Mouse (Mus musculus): ENCODE results near the gene B3gat1. TPM values are rescaled to one million over a fixed set of nuclear protein-coding genes. Genes with fewer than 3 reads are reported as not detected.

The B3gat1 gene
- polyA plus RNA-seq, 1 experiment from 2014 or later = 63.4 TPM

DNA sequence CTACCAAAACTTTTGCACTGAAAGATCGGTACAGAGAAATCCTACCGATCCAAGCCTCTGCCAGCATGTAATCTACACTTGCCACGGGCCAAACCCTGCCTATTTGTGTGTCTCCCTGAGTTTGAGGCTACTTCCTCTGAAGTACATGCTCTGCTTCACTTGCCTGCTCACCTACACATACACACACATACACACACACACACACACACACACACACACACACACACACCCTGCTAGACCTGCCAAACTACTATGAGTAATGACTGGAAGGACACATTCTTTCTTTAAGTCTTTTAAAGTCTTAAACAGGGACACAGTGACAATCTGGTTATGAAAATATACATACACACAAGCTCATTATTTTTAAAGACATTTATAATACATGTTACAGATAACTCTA is 64.7 kb downstream of the B3gat1 start:
- WGBS = 94% methylated on average over 3 of the region's 3 CpGs
- Histone ChIP-seq H3K4me1 (ENCODE audit: control insufficient read depth, insufficient read depth, low read length) (no peaks in the 10 kb centered on the region), H3K9ac (replicated peaks; ENCODE audit: low read depth, low read length) (no peak overlapping the region), H3K36me3 (ENCODE audit: control insufficient read depth, insufficient read depth, low read length) (no peaks in the 10 kb centered on the region), H3K27ac (ENCODE audit: low read depth, low read length) (no peak overlapping the region), H3K9me3 (ENCODE audit: control insufficient read depth, low read length) (no peaks in the 10 kb centered on the region), H3K27me3 (ENCODE audit: control insufficient read depth, insufficient read depth, low read length) (no peaks in the 10 kb centered on the region), H3K4me3 (ENCODE audit: low read depth, low read length) (no peak overlapping the region), H3K4me2 (ENCODE audit: low read depth, low read length) (no peak overlapping the region)
- no peak for ATAC-seq (ENCODE audit: low read depth)

DNA sequence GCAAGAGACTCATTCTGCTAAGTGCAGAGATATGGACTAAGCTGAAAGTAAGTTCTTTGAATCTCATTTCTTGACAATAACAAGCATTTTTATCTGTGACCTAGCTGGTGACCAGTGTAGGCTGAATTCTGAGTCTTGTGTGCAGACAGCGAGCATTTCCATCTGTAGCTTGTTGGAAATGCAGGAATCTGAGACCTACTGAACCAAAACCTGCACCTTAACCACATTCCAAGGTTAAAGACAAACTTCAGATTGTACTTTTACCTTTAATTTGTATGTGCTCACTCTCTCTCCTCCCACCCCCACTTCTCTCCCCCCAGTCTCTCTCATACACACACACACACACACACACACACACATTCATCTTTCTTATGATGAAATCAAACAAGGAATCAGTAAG is 65.2 kb downstream of the B3gat1 start:
- H3K36me3 ChIP-seq (ENCODE audit: control insufficient read depth, insufficient read depth, low read length) = no peaks in the 10 kb centered on the region
- H3K9ac ChIP-seq (replicated peaks; ENCODE audit: low read depth, low read length) = no peak overlapping the region
- H3K9me3 ChIP-seq (ENCODE audit: control insufficient read depth, low read length) = no peaks in the 10 kb centered on the region
- no peak overlapping the region for H3K4me3 ChIP-seq (ENCODE audit: low read depth, low read length)
- no peaks in the 10 kb centered on the region for H3K4me1 ChIP-seq (ENCODE audit: control insufficient read depth, insufficient read depth, low read length)
- H3K27me3 ChIP-seq (ENCODE audit: control insufficient read depth, insufficient read depth, low read length) = no peaks in the 10 kb centered on the region
- no peak overlapping the region for H3K27ac ChIP-seq (ENCODE audit: low read depth, low read length)
- no peak overlapping the region for H3K4me2 ChIP-seq (ENCODE audit: low read depth, low read length)
- 87% methylated on average over 1 of the region's 1 CpGs for WGBS
- no peak for ATAC-seq (ENCODE audit: low read depth)

DNA sequence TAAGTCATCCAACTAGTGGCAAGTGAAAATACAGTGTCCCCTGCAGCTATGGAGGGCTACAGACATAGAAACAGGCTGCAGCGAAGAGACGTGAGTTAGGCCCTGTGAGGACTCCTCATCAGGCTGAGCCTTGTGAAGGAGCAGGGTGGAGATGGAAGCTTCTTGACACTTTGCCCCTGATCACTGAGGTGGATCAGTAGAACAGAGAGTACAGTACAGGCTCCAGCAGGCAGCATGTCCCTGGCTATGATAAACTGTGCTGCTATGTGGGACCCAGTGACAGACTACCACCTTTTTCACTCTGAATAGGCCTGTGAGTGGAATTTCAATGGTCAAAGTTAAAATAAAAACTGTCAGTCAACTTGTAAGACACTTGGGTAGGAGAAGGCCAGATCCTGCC is 66.8 kb downstream of the B3gat1 start:
- no peak overlapping the region for H3K9ac ChIP-seq (replicated peaks; ENCODE audit: low read depth, low read length)
- H3K27ac ChIP-seq (ENCODE audit: low read depth, low read length) = no peak overlapping the region
- no peaks in the 10 kb centered on the region for H3K9me3 ChIP-seq (ENCODE audit: control insufficient read depth, low read length)
- no peak for ATAC-seq (ENCODE audit: low read depth)
- H3K4me3 ChIP-seq (ENCODE audit: low read depth, low read length) = no peak overlapping the region
- H3K27me3 ChIP-seq (ENCODE audit: control insufficient read depth, insufficient read depth, low read length) = no peaks in the 10 kb centered on the region
- H3K4me1 ChIP-seq (ENCODE audit: control insufficient read depth, insufficient read depth, low read length) = no peaks in the 10 kb centered on the region
- WGBS = 91% methylated on average over 2 of the region's 2 CpGs
- H3K36me3 ChIP-seq (ENCODE audit: control insufficient read depth, insufficient read depth, low read length) = no peaks in the 10 kb centered on the region
- no peak overlapping the region for H3K4me2 ChIP-seq (ENCODE audit: low read depth, low read length)

DNA sequence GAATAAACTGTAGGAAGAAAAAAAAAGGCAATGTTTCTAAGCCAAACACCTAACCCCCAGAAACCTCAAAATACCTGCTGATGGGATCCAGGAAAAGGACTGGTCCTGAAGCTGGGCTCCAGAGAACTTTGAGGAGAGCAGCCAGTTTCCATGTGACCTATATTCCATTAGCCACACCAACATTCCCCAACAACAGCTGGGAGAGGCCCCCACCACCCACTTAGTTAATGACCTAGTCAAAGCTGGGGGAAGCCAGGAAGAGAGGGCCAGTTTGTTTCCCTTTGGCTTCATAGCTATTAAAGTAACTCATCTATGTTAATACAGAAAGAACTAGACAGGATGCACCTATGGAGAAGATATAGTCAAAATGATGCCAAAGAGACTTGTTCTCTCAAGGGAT is 70.8 kb downstream of the B3gat1 start:
- no peak overlapping the region for H3K27ac ChIP-seq (ENCODE audit: low read depth, low read length)
- no peak for ATAC-seq (ENCODE audit: low read depth)
- H3K27me3 ChIP-seq (ENCODE audit: control insufficient read depth, insufficient read depth, low read length) = no peaks in the 10 kb centered on the region
- H3K4me1 ChIP-seq (ENCODE audit: control insufficient read depth, insufficient read depth, low read length) = no peaks in the 10 kb centered on the region
- H3K9me3 ChIP-seq (ENCODE audit: control insufficient read depth, low read length) = no peaks in the 10 kb centered on the region
- H3K4me3 ChIP-seq (ENCODE audit: low read depth, low read length) = no peak overlapping the region
- no peak overlapping the region for H3K9ac ChIP-seq (replicated peaks; ENCODE audit: low read depth, low read length)
- no peaks in the 10 kb centered on the region for H3K36me3 ChIP-seq (ENCODE audit: control insufficient read depth, insufficient read depth, low read length)
- H3K4me2 ChIP-seq (ENCODE audit: low read depth, low read length) = no peak overlapping the region

DNA sequence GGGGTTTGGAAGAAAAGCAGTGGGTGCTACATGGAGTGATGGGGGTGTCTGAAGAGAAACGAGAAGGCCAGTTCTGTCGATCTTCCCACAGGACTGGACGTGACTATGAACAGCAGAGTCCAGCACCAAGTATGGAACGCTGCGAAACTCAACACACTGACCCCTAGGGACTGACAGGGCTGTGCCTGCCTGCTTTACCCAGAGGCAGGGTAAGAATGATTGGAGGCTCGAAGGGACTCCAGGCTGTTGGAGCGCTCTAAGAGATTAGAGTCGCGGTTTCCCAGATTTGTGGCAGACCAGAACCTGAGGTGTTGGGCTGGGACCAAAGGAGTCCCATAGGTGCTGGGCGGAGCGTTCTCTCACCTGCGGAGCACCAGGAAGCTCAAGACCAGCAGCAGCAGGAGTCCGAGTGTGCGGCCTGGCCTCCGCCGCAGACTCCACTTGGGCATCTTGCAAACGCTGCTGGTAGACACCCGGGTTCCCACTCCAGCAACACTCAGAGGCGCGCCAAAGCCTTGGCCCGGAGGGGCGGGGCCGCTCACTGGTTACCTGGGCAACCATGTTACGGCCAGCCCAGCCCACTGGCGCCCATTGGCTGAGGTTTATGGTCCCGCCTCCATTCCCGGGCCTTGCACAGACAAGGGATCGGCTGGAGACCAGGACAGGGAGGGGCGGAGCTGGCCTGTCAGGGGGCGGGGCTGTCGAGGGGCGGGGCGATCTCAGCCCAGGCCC is 72.6 kb downstream of the B3gat1 start, which contains the start of gene Glb1l2:
Gene Glb1l2, minus strand, starts transcription at position 534 of the 732 bp plus-strand sequence.
- peak within 1 kb of the TSS; percentile 45 for H3K4me3 ChIP-seq (ENCODE audit: low read depth, low read length)
- H3K9me3 ChIP-seq (ENCODE audit: control insufficient read depth, low read length) = no peaks in the 10 kb centered on the region
- no peak within 1 kb of the TSS for H3K27ac ChIP-seq (ENCODE audit: low read depth, low read length)
- H3K9ac ChIP-seq (replicated peaks; ENCODE audit: low read depth, low read length) = peak within 1 kb of the TSS; percentile 37; the same call in 1 of the 2 replicates
- H3K27me3 ChIP-seq (ENCODE audit: control insufficient read depth, insufficient read depth, low read length) = no peaks in the 10 kb centered on the region
- H3K4me2 ChIP-seq (ENCODE audit: low read depth, low read length) = peak within 1 kb of the TSS; percentile 85
- H3K36me3 ChIP-seq (ENCODE audit: control insufficient read depth, insufficient read depth, low read length) = no peaks in the 10 kb centered on the region
- peak; percentile 100 for ATAC-seq (ENCODE audit: low read depth)
- under 1% methylated on average over 33 of the region's 33 CpGs for WGBS
- H3K4me1 ChIP-seq (ENCODE audit: control insufficient read depth, insufficient read depth, low read length) = no peaks in the 10 kb centered on the region

DNA sequence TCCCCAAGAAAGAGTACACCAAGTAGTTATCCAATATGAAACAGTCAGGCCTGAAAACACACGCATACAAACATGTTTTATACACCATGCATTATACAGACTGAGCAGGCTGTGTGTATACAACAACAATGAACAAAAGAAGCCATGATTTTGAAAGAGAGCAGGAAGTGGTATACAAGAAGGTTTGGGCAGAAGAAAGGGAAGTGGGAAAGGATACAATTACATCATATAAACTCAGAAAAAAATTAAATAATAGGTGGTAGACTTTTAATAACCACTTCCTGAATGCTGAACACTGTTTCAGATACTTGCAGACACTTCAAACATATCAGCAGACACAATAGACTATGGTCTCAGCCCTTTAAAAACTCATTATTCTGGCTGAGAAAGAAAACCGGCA is 75.2 kb downstream of the B3gat1 start:
- Histone ChIP-seq H3K4me1 (ENCODE audit: control insufficient read depth, insufficient read depth, low read length) (no peaks in the 10 kb centered on the region), H3K36me3 (ENCODE audit: control insufficient read depth, insufficient read depth, low read length) (no peaks in the 10 kb centered on the region), H3K9me3 (ENCODE audit: control insufficient read depth, low read length) (no peaks in the 10 kb centered on the region), H3K27me3 (ENCODE audit: control insufficient read depth, insufficient read depth, low read length) (no peaks in the 10 kb centered on the region), H3K4me3 (ENCODE audit: low read depth, low read length) (no peak overlapping the region), H3K9ac (replicated peaks; ENCODE audit: low read depth, low read length) (no peak overlapping the region), H3K27ac (ENCODE audit: low read depth, low read length) (no peak overlapping the region), H3K4me2 (ENCODE audit: low read depth, low read length) (no peak overlapping the region)
- no peak for ATAC-seq (ENCODE audit: low read depth)
- 88% methylated on average over 2 of the region's 2 CpGs for WGBS

Other genes with a start within 250 kb of the B3gat1 start
- 1.9 and 3.2 TPM in 2 replicates for gene Glb1l2, start 72.7 kb downstream of the B3gat1 start, polyA plus RNA-seq (2014; fragmentation: Nextera tagmentation; extraction: Ambion mirVana)
- gene Glb1l3, start 127.2 kb downstream of the B3gat1 start, polyA plus RNA-seq (2014; fragmentation: Nextera tagmentation; extraction: Ambion mirVana) = not detected in 2 replicates
- not detected in 2 replicates for gene Gm1110, start 189.4 kb downstream of the B3gat1 start, polyA plus RNA-seq (2014; fragmentation: Nextera tagmentation; extraction: Ambion mirVana)

Data from neural tube, embryonic 14.5 days (tissue).